Mouse (Mus musculus) embryonic facial prominence, embryonic 10.5 days (tissue): ENCODE results near the gene Ptpn6. TPM values are rescaled to one million over a fixed set of nuclear protein-coding genes. Genes with fewer than 3 reads are reported as not detected.

Experiments used
- DNase-seq: peaks from one replicate; pipeline ENCODE4 v3.0.0-alpha.2; 2017; ENCODE audit warnings: low spot score
- H3K27ac ChIP-seq: fragments of 300-500 bp; sonication (generic); replicated peaks from 2 replicates; pipeline ENCODE4 v1.5.1; 2016; ENCODE audit warnings: mild to moderate bottlenecking
- H3K27me3 ChIP-seq: fragments of 300-500 bp; sonication (generic); replicated peaks from 2 replicates; pipeline ENCODE4 v1.6.1; 2016; ENCODE audit warnings: low read depth, mild to moderate bottlenecking; ENCODE audit not compliant: poor library complexity, severe bottlenecking
- H3K36me3 ChIP-seq: fragments of 300-500 bp; sonication (generic); replicated peaks from 2 replicates; pipeline ENCODE4 v1.6.1; 2016; ENCODE audit warnings: mild to moderate bottlenecking, moderate library complexity
- H3K4me1 ChIP-seq: fragments of 300-500 bp; sonication (generic); 2 replicates; pipeline ENCODE4 v1.6.1; 2016
- H3K4me3 ChIP-seq: fragments of 300-500 bp; sonication (generic); 2 replicates; pipeline ENCODE4 v1.5.1; 2016; ENCODE audit warnings: mild to moderate bottlenecking, moderate library complexity
- H3K9me3 ChIP-seq: fragments of 300-500 bp; sonication (generic); 2 replicates; pipeline ENCODE4 v1.6.1; 2016; ENCODE audit warnings: mild to moderate bottlenecking
- WGBS: fragments of 180-500 bp; shearing (Covaris S2); methylation state at CpG from one replicate; pipeline ENCODE4 v1.1.7; 2016; 5-methylcytosine and 5-hydroxymethylcytosine counted together
- polyA plus RNA-seq: library from polyadenylated mRNA; unstranded; fragments of >200 nt; fragmentation: Nextera tagmentation; extraction: Ambion mirVana; gene quantifications from 2 replicates; pipeline ENCODE4 v1.2.1, GENCODE M21; 2016

Gene Ptpn6
- polyA plus RNA-seq, 1 experiment from 2014 or later: 10.4 TPM

- WGBS: 85% methylated on average over 10 of the region's 10 CpGs
Measured at GRCm38 (mm10) chr6:124739231-124739796, 800 bp upstream of the Ptpn6 start.

GRCm38 (mm10) chr6:124737040-124737439, 1.5 kb downstream of the Ptpn6 start:
- Histone ChIP-seq H3K27ac (no peak overlapping the region), H3K36me3 (peaks cover 10% of the 10 kb centered on the region), H3K9me3 (no peaks in the 10 kb centered on the region), H3K4me1 (peaks cover 46% of the 10 kb centered on the region), H3K27me3 (no peaks in the 10 kb centered on the region), H3K4me3 (no peak overlapping the region)
- DNase-seq: no peak
- 92% methylated on average over 11 of the region's 11 CpGs for WGBS

More at GRCm38 (mm10) chr6:124739231-124739796, 800 bp upstream of the Ptpn6 start:
- H3K9me3 ChIP-seq: no peaks in the 10 kb centered on the region
- H3K27me3 ChIP-seq: no peaks in the 10 kb centered on the region
- no peak for DNase-seq
- H3K27ac ChIP-seq: peak overlapping the region; percentile 40
- H3K4me1 ChIP-seq: peaks cover 42% of the 10 kb centered on the region
- peak overlapping the region; percentile 82 for H3K4me3 ChIP-seq
- H3K36me3 ChIP-seq: peaks cover 33% of the 10 kb centered on the region

GRCm38 (mm10) chr6:124734417-124734816, 4.1 kb downstream of the Ptpn6 start:
- DNase-seq: no peak
- no peak overlapping the region for H3K27ac ChIP-seq
- peaks cover 9% of the 10 kb centered on the region for H3K36me3 ChIP-seq
- WGBS: 93% methylated on average over 3 of the region's 3 CpGs
- H3K4me1 ChIP-seq: peaks cover 24% of the 10 kb centered on the region
- H3K9me3 ChIP-seq: no peaks in the 10 kb centered on the region
- no peaks in the 10 kb centered on the region for H3K27me3 ChIP-seq
- no peak overlapping the region for H3K4me3 ChIP-seq

- Histone ChIP-seq H3K4me3 (0 out of 2 replicates have a peak overlapping the region, but pooled peaks have one; percentile 31), H3K27ac (peak overlapping the region; percentile 70), H3K4me1 (peaks cover 16% of the 10 kb centered on the region), H3K9me3 (no peaks in the 10 kb centered on the region), H3K27me3 (no peaks in the 10 kb centered on the region), H3K36me3 (no peaks in the 10 kb centered on the region)
- DNase-seq: peak; percentile 52
- 48% methylated on average over 19 of the region's 19 CpGs for WGBS
Measured at GRCm38 (mm10) chr6:124732476-124733370, 5.8 kb downstream of the Ptpn6 start.

DNA sequence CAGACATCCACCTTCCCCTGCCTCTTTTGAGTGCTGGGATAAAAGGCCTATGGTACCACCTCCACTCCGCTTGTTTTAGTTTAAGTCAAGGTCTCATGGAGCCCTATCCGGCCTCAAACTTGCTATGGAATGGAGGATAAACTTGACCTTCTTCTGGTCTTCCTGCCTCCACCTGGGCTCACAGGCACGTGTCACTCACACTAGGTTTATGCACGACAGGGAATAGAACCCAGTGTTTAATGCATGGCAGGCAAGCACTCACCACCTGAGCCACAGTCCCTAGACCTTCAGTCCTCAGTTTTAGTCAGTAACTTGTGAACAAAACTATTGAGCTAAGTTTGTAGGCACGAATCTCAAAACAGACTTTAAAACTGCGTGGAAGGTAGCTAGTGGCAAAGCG, 7.5 kb downstream of the Ptpn6 start:
- Histone ChIP-seq H3K4me1 (peaks cover 17% of the 10 kb centered on the region), H3K27ac (no peak overlapping the region), H3K36me3 (no peaks in the 10 kb centered on the region), H3K9me3 (no peaks in the 10 kb centered on the region), H3K4me3 (no peak overlapping the region), H3K27me3 (no peaks in the 10 kb centered on the region)
- DNase-seq: no peak
- 83% methylated on average over 7 of the region's 7 CpGs for WGBS

DNA sequence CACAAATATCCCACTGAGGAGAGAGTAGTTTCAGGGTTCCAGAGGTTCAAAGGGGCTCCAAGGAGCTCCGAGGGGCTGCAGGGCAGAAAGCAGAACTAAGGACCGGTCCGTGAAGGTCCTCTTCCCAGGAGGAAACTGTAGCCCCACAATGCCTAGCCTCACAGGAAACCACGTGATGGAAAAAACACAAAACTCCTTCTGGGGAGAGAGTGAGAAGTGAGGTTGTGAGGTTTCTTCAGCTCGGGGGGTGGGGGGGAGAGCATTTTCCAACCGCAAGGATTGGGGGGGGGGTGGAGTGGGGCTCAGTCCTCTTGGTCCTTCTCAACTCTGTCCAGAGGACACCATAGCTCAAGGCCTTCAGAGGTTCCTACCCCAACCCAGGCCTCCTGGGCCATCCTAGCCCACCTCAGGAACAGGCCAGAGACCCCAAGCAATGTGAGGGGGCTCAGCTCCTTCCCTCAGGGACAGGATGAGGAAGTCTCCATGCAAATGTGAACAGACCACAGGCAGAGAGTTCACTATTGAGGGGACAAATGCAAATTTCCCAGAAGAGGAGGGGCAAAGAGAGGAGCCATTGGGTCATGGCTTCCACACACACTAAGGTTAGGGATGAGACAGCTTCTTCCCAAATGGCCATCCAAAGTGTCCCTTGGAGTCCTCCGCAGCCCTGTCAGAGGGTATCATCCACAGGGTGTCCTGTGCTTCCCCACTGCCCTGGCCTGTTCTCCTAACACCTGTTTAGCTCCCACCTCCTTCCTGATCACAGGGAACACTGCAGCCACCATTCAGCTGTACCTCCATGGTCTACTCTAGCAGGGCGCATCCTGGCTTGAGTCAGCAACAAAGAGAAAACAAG, 8.4 kb downstream of the Ptpn6 start:
- H3K36me3 ChIP-seq: no peaks in the 10 kb centered on the region
- H3K27ac ChIP-seq: no peak overlapping the region
- DNase-seq: no peak
- H3K9me3 ChIP-seq: no peaks in the 10 kb centered on the region
- H3K4me3 ChIP-seq: no peak overlapping the region
- no peaks in the 10 kb centered on the region for H3K27me3 ChIP-seq
- WGBS: 86% methylated on average over 8 of the region's 8 CpGs
- H3K4me1 ChIP-seq: peaks cover 17% of the 10 kb centered on the region

- H3K27ac ChIP-seq: no peak overlapping the region
- DNase-seq: no peak
- H3K4me1 ChIP-seq: peaks cover 17% of the 10 kb centered on the region
- H3K9me3 ChIP-seq: no peaks in the 10 kb centered on the region
- no peaks in the 10 kb centered on the region for H3K36me3 ChIP-seq
- H3K27me3 ChIP-seq: no peaks in the 10 kb centered on the region
- 88% methylated on average over 10 of the region's 10 CpGs for WGBS
- no peak overlapping the region for H3K4me3 ChIP-seq
Measured at GRCm38 (mm10) chr6:124728621-124729020, 9.9 kb downstream of the Ptpn6 start.

- no peak for DNase-seq
- WGBS: 89% methylated on average over 10 of the region's 10 CpGs
- Histone ChIP-seq H3K9me3 (no peaks in the 10 kb centered on the region), H3K27me3 (no peaks in the 10 kb centered on the region), H3K4me3 (no peak overlapping the region), H3K36me3 (no peaks in the 10 kb centered on the region), H3K27ac (no peak overlapping the region), H3K4me1 (peaks cover 20% of the 10 kb centered on the region)
Measured at GRCm38 (mm10) chr6:124724472-124724871, 14.0 kb downstream of the Ptpn6 start.

- no peak for DNase-seq
- Histone ChIP-seq H3K27me3 (no peaks in the 10 kb centered on the region), H3K9me3 (no peaks in the 10 kb centered on the region), H3K4me1 (peaks cover 30% of the 10 kb centered on the region), H3K36me3 (no peaks in the 10 kb centered on the region), H3K27ac (no peak overlapping the region), H3K4me3 (no peak overlapping the region)
- 81% methylated on average over 8 of the region's 8 CpGs for WGBS
Measured at GRCm38 (mm10) chr6:124723541-124723940, 15.0 kb downstream of the Ptpn6 start.

- 85% methylated on average over 6 of the region's 6 CpGs for WGBS
- Histone ChIP-seq H3K4me1 (peaks cover 33% of the 10 kb centered on the region), H3K4me3 (no peak overlapping the region), H3K27me3 (no peaks in the 10 kb centered on the region), H3K9me3 (no peaks in the 10 kb centered on the region), H3K36me3 (peaks cover 2% of the 10 kb centered on the region), H3K27ac (no peak overlapping the region)
- no peak for DNase-seq
Measured at GRCm38 (mm10) chr6:124722876-124723473, 15.5 kb downstream of the Ptpn6 start.

DNA sequence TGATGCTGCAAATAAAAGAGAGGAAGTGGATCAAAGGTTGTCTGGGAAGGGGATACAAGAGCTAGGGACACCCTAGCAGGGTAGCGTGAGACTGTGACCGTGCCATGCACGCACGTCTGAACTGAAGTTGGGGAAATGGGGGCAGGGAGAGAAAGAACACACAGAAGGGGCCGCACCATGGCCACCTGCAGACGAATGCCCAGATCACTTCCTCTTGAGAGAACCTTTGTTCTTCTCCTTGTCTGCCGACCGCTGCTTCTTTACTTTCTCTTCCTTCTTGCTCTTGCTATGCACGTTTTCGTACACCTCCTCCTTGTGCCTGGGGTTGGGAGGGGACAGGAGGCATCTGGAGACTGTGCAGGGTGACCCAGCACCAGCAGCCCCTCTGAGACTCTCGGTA, 17.6 kb downstream of the Ptpn6 start:
- 73% methylated on average over 11 of the region's 11 CpGs for WGBS
- H3K4me1 ChIP-seq: peaks cover 30% of the 10 kb centered on the region
- no peak overlapping the region for H3K4me3 ChIP-seq
- no peaks in the 10 kb centered on the region for H3K9me3 ChIP-seq
- H3K36me3 ChIP-seq: peaks cover 23% of the 10 kb centered on the region
- H3K27me3 ChIP-seq: no peaks in the 10 kb centered on the region
- H3K27ac ChIP-seq: peak overlapping the region; percentile 57; the same call in 1 of the 2 replicates
- DNase-seq: no peak

GRCm38 (mm10) chr6:124719354-124719978, 19.0 kb downstream of the Ptpn6 start:
- WGBS: 66% methylated on average over 7 of the region's 7 CpGs
- no peaks in the 10 kb centered on the region for H3K27me3 ChIP-seq
- DNase-seq: no peak
- peaks cover 37% of the 10 kb centered on the region for H3K36me3 ChIP-seq
- H3K4me3 ChIP-seq: peak overlapping the region; percentile 51
- peak overlapping the region; percentile 82 for H3K27ac ChIP-seq
- H3K4me1 ChIP-seq: peaks cover 30% of the 10 kb centered on the region
- H3K9me3 ChIP-seq: no peaks in the 10 kb centered on the region
